Mouse (Mus musculus) embryonic facial prominence, embryonic 13.5 days (tissue): ENCODE results near the gene Gm5134. TPM values are rescaled to one million over a fixed set of nuclear protein-coding genes. Genes with fewer than 3 reads are reported as not detected.

Source experiments
- ATAC-seq: fragments of 200-750 bp; cut with Nextera tagmentation; 2 replicates; pipeline ENCODE4 v1.8.0; 2017; ENCODE audit warnings: low read depth; ENCODE audit not compliant: insufficient number of reproducible peaks, insufficient read depth, low FRiP score, low TSS enrichment
- H3K27ac ChIP-seq: fragments of 300-500 bp; sonication (generic); 2 replicates; pipeline ENCODE4 v1.5.1; 2015; ENCODE audit warnings: moderate library complexity, mild to moderate bottlenecking, inconsistent platforms
- H3K27me3 ChIP-seq: fragments of 300-500 bp; sonication (generic); 2 replicates; pipeline ENCODE4 v1.6.1; 2015; ENCODE audit warnings: mild to moderate bottlenecking, inconsistent platforms
- H3K36me3 ChIP-seq: fragments of 300-500 bp; sonication (generic); 2 replicates; pipeline ENCODE4 v1.6.1; 2015; ENCODE audit warnings: mild to moderate bottlenecking, inconsistent platforms
- H3K4me1 ChIP-seq: fragments of 300-500 bp; sonication (generic); 2 replicates; pipeline ENCODE4 v1.6.1; 2015; ENCODE audit warnings: inconsistent platforms
- H3K4me2 ChIP-seq: fragments of 300-500 bp; sonication (generic); 2 replicates; pipeline ENCODE4 v1.6.1; 2015; ENCODE audit warnings: moderate library complexity, mild to moderate bottlenecking, inconsistent platforms
- H3K4me3 ChIP-seq: fragments of 300-500 bp; sonication (generic); 2 replicates; pipeline ENCODE4 v1.5.1; 2015; ENCODE audit warnings: mild to moderate bottlenecking, inconsistent platforms
- H3K9ac ChIP-seq: fragments of 300-500 bp; sonication (generic); 2 replicates; pipeline ENCODE4 v1.6.1; 2015; ENCODE audit warnings: mild to moderate bottlenecking, inconsistent platforms
- H3K9me3 ChIP-seq: fragments of 300-500 bp; sonication (generic); 2 replicates; pipeline ENCODE4 v1.6.1; 2016; ENCODE audit warnings: inconsistent platforms
- WGBS: fragments of 180-500 bp; shearing (Covaris S2); methylation state at CpG from one replicate; pipeline ENCODE4 v1.1.7; 2015; ENCODE audit warnings: mixed read lengths; 5-methylcytosine and 5-hydroxymethylcytosine counted together
- polyA plus RNA-seq: library from polyadenylated mRNA; unstranded; fragments of >200 nt; fragmentation: Nextera tagmentation; extraction: Ambion mirVana; gene quantifications from 2 replicates; pipeline ENCODE4 v1.2.1, GENCODE M21; 2015

The Gm5134 gene
- polyA plus RNA-seq, 1 experiment from 2014 or later: not detected

DNA sequence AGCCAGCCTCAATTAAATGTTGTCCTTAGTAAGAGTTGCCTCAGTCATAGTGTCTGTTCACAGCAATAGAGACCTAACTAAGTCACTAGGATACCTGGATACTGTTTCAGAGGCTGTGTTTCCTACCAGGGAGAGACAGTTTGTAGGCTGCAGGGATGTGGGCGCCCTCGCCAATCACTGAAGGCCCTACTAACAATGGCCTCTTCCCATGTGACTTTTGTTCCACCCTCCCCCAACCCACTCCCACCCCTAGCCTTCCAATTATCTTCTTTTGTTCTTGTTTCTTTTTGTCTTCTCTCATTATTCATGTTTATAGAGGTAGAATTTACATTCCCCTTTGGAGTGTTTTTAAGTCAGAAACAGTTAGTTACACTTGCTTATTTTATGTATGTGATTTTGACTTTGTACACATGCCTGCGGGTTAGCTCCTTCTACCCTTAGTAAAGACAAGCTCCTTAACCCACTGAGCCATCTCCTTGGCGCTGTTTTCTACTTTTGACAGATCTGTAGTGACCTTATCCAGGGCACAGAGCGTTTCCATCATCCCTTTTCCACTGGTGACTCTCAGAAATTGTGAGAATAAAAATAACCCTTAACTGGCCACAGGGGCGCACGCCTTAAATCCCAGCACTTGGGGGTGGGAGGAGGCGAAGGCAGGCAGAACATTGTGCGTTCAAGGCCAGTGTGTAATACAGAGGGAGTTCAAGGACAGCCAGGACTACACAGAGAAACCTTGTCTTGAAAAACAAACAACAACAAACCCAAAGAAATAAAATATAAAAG, 13.1 kb upstream of the Gm5134 start:
- Histone ChIP-seq H3K4me3 (no peak overlapping the region), H3K27me3 (peaks cover 21% of the 10 kb centered on the region), H3K36me3 (no peaks in the 10 kb centered on the region), H3K4me1 (peaks cover under 1% of the 10 kb centered on the region), H3K4me2 (no peak overlapping the region), H3K9me3 (no peaks in the 10 kb centered on the region), H3K9ac (no peak overlapping the region), H3K27ac (no peak overlapping the region)
- no peak for ATAC-seq
- WGBS: 66% methylated on average over 9 of the region's 9 CpGs

DNA sequence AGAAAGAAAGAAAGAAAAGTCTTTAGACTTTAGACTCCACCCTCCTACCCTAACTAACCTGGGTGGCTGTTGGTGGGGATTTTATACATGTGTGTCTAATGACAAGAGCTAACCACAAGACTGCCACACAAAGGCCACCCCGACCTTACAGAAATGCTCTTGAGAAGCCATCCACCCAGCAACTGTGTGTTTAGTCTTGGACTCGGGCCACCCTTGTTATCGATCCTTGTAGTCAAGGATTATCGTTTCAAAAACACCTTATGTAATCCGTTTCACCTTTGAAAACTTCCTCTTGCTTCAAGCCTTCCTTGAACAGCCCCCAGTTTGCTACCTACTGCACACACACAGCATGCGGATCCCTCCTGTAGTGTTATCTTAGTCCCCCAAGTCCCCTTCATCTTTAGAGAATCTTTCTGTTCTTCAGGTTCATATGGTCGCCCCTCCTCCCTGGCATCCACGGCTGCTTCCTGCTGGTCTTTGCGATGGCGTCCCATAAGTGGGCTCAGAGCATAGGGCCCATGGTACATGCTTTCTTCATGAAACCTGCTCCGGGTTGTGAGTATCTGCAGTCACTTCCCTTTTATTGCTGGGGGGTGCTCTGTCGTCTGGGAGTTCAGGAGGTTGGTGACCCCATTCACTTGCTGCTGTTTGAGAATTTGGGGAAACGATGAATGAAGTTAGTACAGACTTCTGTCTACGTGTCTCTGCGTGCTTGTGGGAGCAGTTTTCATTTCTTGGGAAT, 11.4 kb upstream of the Gm5134 start, which contains the start of gene Vpreb3:
Vpreb3 (plus strand) TSS at position 322 of the 742 bp plus-strand sequence.
- ATAC-seq: no peak
- H3K4me3 ChIP-seq: no peak within 1 kb of the TSS
- peaks cover 4% of the 10 kb centered on the region; the same call in 1 of the 2 replicates for H3K27me3 ChIP-seq
- no peak within 1 kb of the TSS for H3K4me2 ChIP-seq
- 75% methylated on average over 15 of the region's 15 CpGs for WGBS
- no peaks in the 10 kb centered on the region for H3K36me3 ChIP-seq
- H3K4me1 ChIP-seq: no peaks in the 10 kb centered on the region
- no peaks in the 10 kb centered on the region for H3K9me3 ChIP-seq
- no peak within 1 kb of the TSS for H3K27ac ChIP-seq
- H3K9ac ChIP-seq: no peak within 1 kb of the TSS

DNA sequence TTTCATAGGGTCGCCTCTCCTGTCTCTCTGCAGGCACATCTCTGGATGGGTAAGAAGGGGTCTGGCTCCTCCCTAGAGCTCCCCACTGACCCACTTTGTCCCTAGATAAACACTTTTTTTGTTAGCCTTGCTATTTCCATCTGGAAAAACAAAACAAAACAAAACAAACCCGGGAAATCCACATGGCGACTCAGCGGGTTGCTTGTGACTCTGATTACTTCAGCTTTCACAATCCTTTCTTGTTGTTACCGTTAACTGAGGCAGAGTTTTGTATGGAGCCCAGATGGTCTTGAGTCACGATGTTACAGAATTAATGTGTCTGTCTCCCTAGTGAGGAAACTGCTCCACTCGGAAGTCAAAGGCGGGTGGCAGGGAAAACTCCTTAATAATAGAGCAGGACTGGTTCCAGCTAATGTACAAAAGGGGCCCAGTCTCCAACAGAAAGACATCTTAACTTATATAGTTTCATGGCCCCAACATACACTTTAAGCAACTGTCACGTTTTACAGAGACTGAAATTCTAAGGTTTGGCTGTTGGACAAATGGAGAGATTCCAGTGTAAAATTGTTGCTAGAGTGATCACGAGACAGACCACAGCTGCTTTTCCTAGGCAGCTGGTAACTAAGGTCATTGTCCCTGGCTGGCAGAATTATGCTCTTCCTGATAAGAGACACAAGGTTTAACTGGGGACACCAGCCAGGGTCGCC, 10.1 kb upstream of the Gm5134 start:
- Histone ChIP-seq H3K4me3 (no peak overlapping the region), H3K9me3 (no peaks in the 10 kb centered on the region), H3K4me2 (no peak overlapping the region), H3K36me3 (no peaks in the 10 kb centered on the region), H3K27ac (no peak overlapping the region), H3K4me1 (no peaks in the 10 kb centered on the region), H3K27me3 (no peaks in the 10 kb centered on the region; the same call in 1 of the 2 replicates), H3K9ac (no peak overlapping the region)
- ATAC-seq: no peak
- 26% methylated on average over 11 of the region's 11 CpGs for WGBS

DNA sequence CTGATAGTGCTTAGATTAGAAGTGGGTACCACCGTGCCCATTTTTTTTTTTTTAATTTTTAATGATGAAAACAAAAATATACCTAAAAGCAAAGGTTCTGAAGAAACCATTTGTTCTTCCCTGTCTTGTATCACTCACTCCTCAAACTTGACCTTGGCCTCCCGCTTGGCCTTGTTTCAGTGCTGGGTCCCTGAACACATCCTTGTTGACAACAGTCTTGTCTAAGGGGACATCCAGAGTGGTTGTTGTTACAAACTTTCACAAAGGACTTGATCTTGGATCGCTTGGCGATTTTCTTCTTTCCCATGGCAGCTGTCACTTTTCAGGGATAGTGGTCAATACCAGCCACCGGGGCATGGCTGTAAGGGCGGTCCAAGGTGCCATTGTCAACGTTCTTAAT, 9.1 kb upstream of the Gm5134 start:
- WGBS: 93% methylated on average over 7 of the region's 7 CpGs
- Histone ChIP-seq H3K4me1 (no peaks in the 10 kb centered on the region; the same call in 1 of the 2 replicates), H3K27me3 (no peaks in the 10 kb centered on the region), H3K4me2 (no peak overlapping the region), H3K27ac (no peak overlapping the region), H3K36me3 (no peaks in the 10 kb centered on the region), H3K4me3 (no peak overlapping the region), H3K9me3 (no peaks in the 10 kb centered on the region), H3K9ac (no peak overlapping the region)
- no peak for ATAC-seq

DNA sequence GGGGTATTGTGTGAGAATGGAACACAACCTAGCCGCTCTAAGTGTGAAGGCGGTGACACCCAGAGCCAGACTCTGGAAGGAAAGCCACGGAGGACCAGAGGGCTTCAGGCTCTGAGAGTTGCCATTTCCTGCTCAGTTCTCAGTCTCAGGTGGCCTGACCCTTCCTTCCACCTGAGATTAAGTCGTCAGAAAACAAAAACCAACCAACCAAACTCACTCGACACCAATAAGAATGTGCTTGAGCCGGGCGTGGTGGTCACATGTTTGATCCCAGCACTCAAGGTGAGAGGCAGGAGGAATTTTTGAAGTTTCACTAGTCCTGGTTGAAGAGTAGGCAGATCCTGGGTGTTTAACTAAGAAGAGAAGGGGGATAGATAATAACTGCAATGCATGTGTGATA, 8.4 kb upstream of the Gm5134 start:
- no peak for ATAC-seq
- Histone ChIP-seq H3K4me3 (no peak overlapping the region), H3K9me3 (no peaks in the 10 kb centered on the region), H3K36me3 (no peaks in the 10 kb centered on the region), H3K9ac (no peak overlapping the region), H3K27me3 (no peaks in the 10 kb centered on the region), H3K4me1 (peaks cover 7% of the 10 kb centered on the region), H3K4me2 (no peak overlapping the region), H3K27ac (no peak overlapping the region)
- WGBS: 80% methylated on average over 7 of the region's 7 CpGs

DNA sequence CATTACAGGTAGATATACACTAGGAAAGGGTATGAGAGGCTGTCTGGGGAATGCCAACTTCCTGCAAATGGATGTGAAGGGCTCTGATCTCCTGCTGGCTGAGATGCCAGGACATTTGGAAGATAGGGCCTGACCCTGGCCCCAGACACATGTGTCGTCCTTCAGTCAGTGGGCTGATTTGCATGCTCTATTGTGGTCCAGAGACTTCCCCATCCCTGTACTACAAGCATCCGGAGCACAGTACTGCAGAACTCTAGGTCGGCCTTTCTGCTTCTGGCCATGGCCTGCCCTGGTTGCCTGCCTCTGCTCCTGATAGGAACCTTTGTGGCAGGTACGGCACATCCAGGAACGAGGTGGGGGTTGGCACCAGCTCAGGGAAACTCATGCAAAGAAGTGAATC, 6.2 kb upstream of the Gm5134 start:
- H3K36me3 ChIP-seq: no peaks in the 10 kb centered on the region
- no peaks in the 10 kb centered on the region for H3K27me3 ChIP-seq
- no peaks in the 10 kb centered on the region for H3K9me3 ChIP-seq
- no peak overlapping the region for H3K9ac ChIP-seq
- no peak overlapping the region for H3K4me3 ChIP-seq
- ATAC-seq: no peak
- H3K4me1 ChIP-seq: peaks cover 9% of the 10 kb centered on the region
- H3K4me2 ChIP-seq: no peak overlapping the region
- no peak overlapping the region for H3K27ac ChIP-seq
- WGBS: 79% methylated on average over 5 of the region's 5 CpGs

DNA sequence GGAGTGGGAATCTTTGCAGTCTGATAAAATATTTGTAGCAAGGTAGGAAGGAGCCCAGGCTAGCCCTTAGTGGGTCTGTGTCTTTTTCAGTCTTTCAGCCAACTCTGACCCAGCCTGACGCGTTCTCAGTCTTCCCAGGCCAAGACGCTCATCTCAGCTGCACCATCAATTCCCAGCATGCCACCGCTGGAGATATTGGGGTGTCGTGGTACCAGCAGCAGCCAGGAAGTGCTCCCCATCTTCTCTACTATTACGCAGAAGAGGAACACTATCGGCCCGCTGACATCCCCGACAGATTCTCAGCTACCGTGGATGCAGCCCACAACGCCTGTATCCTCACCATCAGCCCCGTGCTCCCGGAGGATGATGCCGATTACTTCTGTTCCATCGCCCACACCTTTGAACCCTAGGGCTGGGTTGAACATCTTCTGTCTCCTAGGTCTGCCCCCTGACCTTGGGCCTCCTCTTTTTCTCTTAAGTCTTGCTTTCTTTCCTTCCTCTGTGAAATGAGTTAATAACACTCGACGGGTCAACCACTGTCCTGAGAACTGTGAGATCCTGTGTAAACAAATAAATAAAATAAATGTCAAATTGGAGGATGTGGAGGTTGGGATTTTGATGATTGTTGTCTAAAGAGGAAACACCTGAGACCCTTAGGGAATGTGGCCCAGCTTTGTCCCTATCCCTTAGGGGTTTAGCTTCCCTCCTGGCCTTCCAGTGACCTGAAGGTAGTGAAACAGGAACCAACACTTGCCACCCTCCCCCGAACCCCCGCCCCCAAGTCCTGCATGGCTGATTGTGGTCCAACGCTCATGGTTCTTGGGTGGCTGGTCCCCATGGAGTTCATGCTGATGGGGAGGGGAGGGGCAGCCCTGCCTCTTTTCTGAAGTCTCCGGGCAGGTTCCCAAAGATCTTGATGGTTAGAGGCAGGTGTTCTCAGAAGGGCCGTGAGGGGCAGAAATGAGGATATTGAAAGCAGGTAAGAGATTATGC, 5.0 kb upstream of the Gm5134 start:
- Histone ChIP-seq H3K36me3 (no peaks in the 10 kb centered on the region), H3K4me3 (no peak overlapping the region), H3K27ac (no peak overlapping the region), H3K9me3 (no peaks in the 10 kb centered on the region), H3K27me3 (0 out of 2 replicates have a peak, but pooled peaks cover 10% of the 10 kb centered on the region), H3K4me1 (peaks cover 9% of the 10 kb centered on the region), H3K9ac (0 out of 2 replicates have a peak overlapping the region, but pooled peaks have one; percentile 73), H3K4me2 (no peak overlapping the region)
- ATAC-seq: no peak
- 75% methylated on average over 22 of the region's 22 CpGs for WGBS

DNA sequence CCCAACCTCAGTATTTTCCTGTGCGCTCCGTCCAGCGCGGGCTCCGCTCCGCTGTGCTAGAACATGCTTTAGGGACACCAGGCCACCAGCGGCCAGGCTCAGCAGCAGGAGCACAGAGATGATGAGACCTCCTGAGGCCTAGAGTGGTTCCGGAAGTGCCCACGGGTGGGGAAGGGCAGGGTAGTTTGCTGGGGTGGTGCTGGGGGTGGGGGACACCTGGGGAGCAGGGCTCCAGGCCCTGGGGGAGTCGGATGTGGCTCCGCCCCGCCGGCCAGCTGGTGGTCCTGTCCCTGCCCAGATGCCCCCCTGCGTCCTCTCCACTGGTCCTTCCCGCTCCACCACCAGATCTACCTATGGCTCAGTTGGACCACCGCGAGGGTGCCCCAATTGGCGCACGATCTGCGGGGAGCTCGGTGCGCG, 3.5 kb upstream of the Gm5134 start:
- Histone ChIP-seq H3K4me2 (peak overlapping the region; percentile 93), H3K36me3 (no peaks in the 10 kb centered on the region), H3K4me1 (peaks cover 9% of the 10 kb centered on the region), H3K27ac (no peak overlapping the region), H3K27me3 (0 out of 2 replicates have a peak, but pooled peaks cover 14% of the 10 kb centered on the region), H3K9me3 (no peaks in the 10 kb centered on the region), H3K4me3 (peak overlapping the region; percentile 48), H3K9ac (peak overlapping the region; percentile 73)
- 2% methylated on average over 23 of the region's 23 CpGs for WGBS
- ATAC-seq: 0 out of 2 replicates have a peak, but pooled peaks have one; percentile 45

DNA sequence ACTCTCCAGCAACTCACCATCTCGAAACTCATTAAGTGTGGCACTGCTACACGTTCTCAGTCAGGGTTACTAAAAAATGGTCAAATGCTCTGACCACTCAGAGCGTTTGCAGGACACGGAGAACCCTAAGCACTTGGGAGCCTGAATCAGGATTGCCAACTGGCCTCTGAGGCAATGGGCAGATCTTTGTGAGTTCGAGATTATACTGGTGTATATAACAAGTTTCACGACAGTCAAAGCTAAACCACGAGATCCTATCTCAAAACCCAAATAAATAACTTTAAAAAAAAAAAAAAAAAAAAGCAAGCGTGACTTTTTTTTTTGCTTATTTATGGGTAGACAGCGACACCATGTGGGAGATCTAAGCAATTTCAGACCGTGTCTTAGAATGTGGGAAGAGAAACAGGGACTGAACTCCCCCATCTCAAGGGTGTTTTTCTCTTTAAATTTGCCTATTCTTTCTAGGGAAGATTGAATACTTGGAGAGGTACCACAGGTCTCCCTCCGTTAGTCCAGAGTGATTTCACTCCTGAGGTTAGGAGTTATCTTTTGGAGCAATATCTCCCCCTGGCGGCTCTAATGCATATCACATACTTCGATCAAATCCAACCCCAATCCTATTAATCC, 2.8 kb upstream of the Gm5134 start:
- Histone ChIP-seq H3K27me3 (0 out of 2 replicates have a peak, but pooled peaks cover 14% of the 10 kb centered on the region), H3K4me1 (peaks cover 9% of the 10 kb centered on the region), H3K36me3 (no peaks in the 10 kb centered on the region), H3K9me3 (no peaks in the 10 kb centered on the region), H3K4me2 (peak overlapping the region; percentile 93), H3K9ac (peak overlapping the region; percentile 73), H3K4me3 (peak overlapping the region; percentile 48), H3K27ac (no peak overlapping the region)
- no peak for ATAC-seq
- WGBS: 4% methylated on average over 13 of the region's 13 CpGs

DNA sequence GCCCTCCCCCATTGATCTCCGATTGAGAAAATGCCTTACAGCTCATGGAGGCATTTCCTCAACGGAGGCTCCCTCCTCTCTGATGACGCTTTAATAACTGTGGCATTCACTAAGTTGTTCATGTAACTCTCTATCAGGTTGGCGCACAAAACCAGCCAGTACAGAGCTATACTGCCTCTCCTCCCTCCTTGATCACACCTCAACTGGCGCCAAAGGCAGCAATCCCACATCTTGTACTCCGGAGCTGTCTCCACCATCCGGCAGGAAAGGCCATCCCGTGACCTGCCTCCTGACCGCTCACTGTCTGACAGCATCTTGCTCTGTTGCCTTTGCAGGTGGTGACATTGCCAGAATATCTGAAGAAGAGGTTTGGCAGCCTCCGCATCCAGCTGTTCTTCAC, 19.5 kb downstream of the Gm5134 start:
- Histone ChIP-seq H3K4me3 (no peak overlapping the region), H3K27ac (no peak overlapping the region), H3K36me3 (no peaks in the 10 kb centered on the region), H3K9ac (no peak overlapping the region), H3K4me1 (no peaks in the 10 kb centered on the region), H3K9me3 (no peaks in the 10 kb centered on the region), H3K4me2 (no peak overlapping the region), H3K27me3 (no peaks in the 10 kb centered on the region)
- no peak for ATAC-seq
- WGBS: 86% methylated on average over 10 of the region's 10 CpGs
